Mouse (Mus musculus) ES-Bruce4 (cell line): Measurements from ENCODE around the gene Tmem14c. TPM values are rescaled to one million over a fixed set of nuclear protein-coding genes. Genes with fewer than 3 reads are reported as not detected.
"Not testable (repeated sequence)": the region's sequence is repeated elsewhere in the genome, so short reads cannot be mapped to it uniquely, and the experiment has no call there.

Source experiments
- H3K27ac ChIP-seq: 2 replicates; pipeline ENCODE4 v1.5.1; 2012; ENCODE audit warnings: low read length, inconsistent platforms; ENCODE audit not compliant: insufficient read depth
- H3K27me3 ChIP-seq: 2 replicates; pipeline ENCODE4 v1.6.1; 2012; ENCODE audit warnings: mild to moderate bottlenecking, low read length, inconsistent platforms; ENCODE audit not compliant: control insufficient read depth, poor library complexity, insufficient read depth, severe bottlenecking
- H3K36me3 ChIP-seq: 2 replicates; pipeline ENCODE4 v1.6.1; 2012; ENCODE audit warnings: inconsistent platforms, mild to moderate bottlenecking, low read length, moderate library complexity; ENCODE audit not compliant: control insufficient read depth, poor library complexity, insufficient read depth, severe bottlenecking
- H3K4me1 ChIP-seq: one replicate; pipeline ENCODE4 v1.8.1; 2011; ENCODE audit warnings: low read length; ENCODE audit not compliant: control insufficient read depth, insufficient read depth
- H3K4me3 ChIP-seq: 2 replicates; pipeline ENCODE4 v1.5.1; 2011; ENCODE audit warnings: low read depth, mild to moderate bottlenecking, low read length
- H3K9ac ChIP-seq: 2 replicates; pipeline ENCODE4 v1.6.1; 2012; ENCODE audit warnings: low read depth, mild to moderate bottlenecking, inconsistent platforms; ENCODE audit not compliant: poor library complexity, severe bottlenecking
- H3K9me3 ChIP-seq: replicated peaks from 2 replicates; pipeline ENCODE4 v1.6.1; 2012; ENCODE audit warnings: mild to moderate bottlenecking, low read length, inconsistent platforms; ENCODE audit not compliant: control insufficient read depth, poor library complexity, insufficient read depth, severe bottlenecking
- CTCF ChIP-seq: IDR thresholded peaks from one replicate; pipeline ENCODE4 v1.8.1; 2011; ENCODE audit warnings: low read depth, low read length
- EP300 ChIP-seq: IDR thresholded peaks from 2 replicates; pipeline ENCODE4 v1.6.1; 2011; ENCODE audit warnings: low read depth, low read length; ENCODE audit not compliant: insufficient read depth
- POLR2A ChIP-seq: IDR thresholded peaks from one replicate; pipeline ENCODE4 v1.8.1; 2011; ENCODE audit warnings: low read length; ENCODE audit not compliant: insufficient read depth
- polyA plus RNA-seq: library from polyadenylated mRNA; stranded (reverse); fragments of >200 nt; gene quantifications from 2 replicates; pipeline ENCODE4 v1.2.4, GENCODE M21; 2011; ENCODE audit warnings: low read depth; ENCODE audit not compliant: missing spikeins, insufficient read depth, insufficient read length

Gene Tmem14c
- polyA plus RNA-seq, 1 experiment: 112 TPM

DNA sequence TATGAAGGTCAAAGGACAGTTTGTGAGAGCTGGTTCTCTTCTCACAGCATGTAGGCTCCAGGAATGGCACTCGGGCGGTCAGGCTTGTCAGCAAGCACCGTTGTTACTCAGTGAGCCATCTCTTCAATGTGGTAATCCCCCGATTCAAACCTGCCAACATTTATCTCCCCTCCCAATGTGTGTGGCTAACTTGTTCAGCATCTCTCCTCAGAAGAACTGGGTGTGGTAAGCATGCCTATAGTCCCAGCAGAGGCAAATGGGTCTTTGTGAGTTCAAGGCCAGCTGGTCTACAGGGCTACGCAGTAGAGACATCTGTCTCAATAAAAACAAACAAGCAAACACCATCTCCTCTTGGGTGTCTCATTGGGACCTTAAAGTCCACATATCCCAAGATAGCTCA lies 43.1 kb upstream of the Tmem14c start:
- Histone ChIP-seq H3K9me3 (no peaks in the 10 kb centered on the region), H3K4me1 (no peaks in the 10 kb centered on the region), H3K4me3 (no peak overlapping the region), H3K36me3 (no peaks in the 10 kb centered on the region), H3K9ac (no peak overlapping the region), H3K27ac (no peak overlapping the region), H3K27me3 (no peaks in the 10 kb centered on the region)
- TF ChIP-seq POLR2A (no peak), EP300 (no peak), CTCF (no peak)

DNA sequence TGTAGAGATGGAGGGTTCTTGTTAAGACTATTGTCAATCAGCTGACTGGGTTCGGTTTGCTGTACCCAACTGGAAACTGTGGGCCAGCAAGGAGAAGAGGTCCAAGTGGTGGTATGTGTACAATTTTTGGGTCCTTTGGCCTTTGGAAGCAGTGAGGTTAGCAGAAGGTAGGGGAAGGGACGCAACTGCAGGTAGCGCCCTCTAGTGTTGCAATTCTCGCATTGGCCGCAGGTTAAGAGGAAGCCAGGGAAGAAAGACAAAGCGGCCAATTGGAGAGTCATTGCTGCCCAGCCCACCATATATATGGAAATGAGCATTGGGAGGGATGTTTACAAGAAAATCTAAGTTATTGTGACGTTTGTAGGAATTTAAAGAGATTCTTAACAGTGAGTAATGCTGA lies 38.5 kb upstream of the Tmem14c start:
- Histone ChIP-seq H3K36me3 (no peaks in the 10 kb centered on the region), H3K9me3 (no peaks in the 10 kb centered on the region), H3K27me3 (no peaks in the 10 kb centered on the region), H3K27ac (no peak overlapping the region), H3K4me3 (no peak overlapping the region), H3K9ac (no peak overlapping the region), H3K4me1 (no peaks in the 10 kb centered on the region)
- TF ChIP-seq CTCF (peak; percentile 98), EP300 (peak; percentile 48; the same call in 1 of the 2 replicates), POLR2A (no peak)

DNA sequence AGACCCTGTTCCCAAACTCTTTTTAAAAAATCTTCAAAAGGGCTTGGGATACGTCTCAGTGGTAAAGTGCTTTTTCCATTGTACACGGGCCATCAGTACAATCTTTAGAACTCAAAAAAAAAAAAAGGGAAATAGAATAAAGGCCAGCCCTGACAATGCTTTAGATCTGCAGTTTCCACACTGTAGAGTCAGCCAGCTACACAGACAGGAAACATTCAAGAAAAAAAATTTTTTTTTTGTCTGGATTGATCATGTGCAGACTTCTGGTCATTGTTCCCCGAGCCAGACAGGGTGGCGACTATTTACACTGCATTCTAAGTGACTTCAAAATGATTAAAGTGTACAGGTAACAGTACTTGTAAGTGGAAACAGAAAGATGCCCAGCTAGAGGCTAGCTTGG lies 37.4 kb upstream of the Tmem14c start:
- Histone ChIP-seq H3K9ac (no peak overlapping the region), H3K27me3 (no peaks in the 10 kb centered on the region), H3K4me1 (no peaks in the 10 kb centered on the region), H3K36me3 (no peaks in the 10 kb centered on the region), H3K4me3 (no peak overlapping the region), H3K27ac (no peak overlapping the region), H3K9me3 (no peaks in the 10 kb centered on the region)
- TF ChIP-seq EP300 (no peak), POLR2A (no peak), CTCF (no peak)

DNA sequence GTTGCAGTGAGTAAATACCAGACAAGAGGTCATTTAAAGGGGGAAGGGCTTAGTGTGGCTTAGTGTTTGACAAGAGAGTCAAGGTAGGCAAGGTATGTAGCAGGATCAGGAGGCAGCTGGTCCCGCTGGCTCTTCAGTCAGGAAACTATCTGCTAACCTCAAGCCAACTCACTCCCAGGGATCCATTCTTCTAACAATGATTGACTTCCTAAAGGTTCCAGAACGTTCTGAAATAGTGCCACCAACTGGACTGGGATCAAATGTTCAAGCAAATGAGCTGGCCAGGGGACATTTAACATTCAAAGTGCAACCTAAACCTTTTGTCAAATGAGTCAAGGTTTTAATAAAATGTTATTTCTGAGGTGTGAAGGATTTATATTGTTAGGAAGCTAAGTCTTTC lies 36.8 kb upstream of the Tmem14c start:
- no peaks in the 10 kb centered on the region for H3K27me3 ChIP-seq
- H3K4me3 ChIP-seq: no peak overlapping the region
- no peaks in the 10 kb centered on the region for H3K36me3 ChIP-seq
- no peak overlapping the region for H3K27ac ChIP-seq
- H3K9me3 ChIP-seq: no peaks in the 10 kb centered on the region
- no peak for TF ChIP-seq EP300
- TF ChIP-seq CTCF: no peak
- no peak for TF ChIP-seq POLR2A
- no peaks in the 10 kb centered on the region for H3K4me1 ChIP-seq
- H3K9ac ChIP-seq: no peak overlapping the region

DNA sequence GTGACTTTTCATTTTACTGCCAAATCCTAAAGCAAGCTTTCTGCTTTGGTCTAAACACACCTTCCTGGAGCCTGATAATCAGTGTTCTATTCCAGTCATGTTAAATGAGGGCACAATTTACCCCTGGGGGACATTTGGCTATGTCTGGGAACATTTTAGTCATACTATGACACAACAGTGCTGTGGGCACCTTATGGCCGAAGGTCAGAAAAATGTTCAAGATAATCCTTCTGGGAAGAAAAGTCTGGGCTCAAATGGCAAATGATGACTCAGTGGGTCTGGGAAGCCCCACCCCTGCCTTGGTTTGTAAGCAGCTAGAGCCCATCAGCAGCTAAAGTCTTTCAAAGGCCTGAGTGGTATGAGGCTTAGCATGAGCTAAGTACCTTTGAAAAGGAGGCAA lies 33.3 kb upstream of the Tmem14c start:
- no peaks in the 10 kb centered on the region for H3K36me3 ChIP-seq
- TF ChIP-seq EP300: no peak
- TF ChIP-seq POLR2A: no peak
- TF ChIP-seq CTCF: no peak
- no peak overlapping the region for H3K9ac ChIP-seq

DNA sequence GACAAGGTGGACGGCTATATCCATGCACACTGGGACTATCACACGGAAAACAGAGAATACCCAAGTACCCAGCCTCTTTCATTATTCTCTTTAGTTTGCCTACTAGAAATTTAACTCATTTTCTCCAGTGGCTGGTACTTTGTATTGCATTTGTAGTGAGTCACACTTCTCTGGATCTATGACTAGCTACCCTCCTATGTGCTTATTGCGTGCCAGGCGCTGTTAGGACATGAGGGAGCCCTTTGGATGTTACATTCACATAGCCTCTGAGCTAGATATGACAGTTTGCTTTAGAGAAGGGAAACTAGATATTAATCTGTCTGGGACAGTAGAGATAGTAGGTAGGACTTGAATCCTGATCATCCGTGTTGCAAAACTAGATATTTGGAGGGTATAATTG lies 30.0 kb upstream of the Tmem14c start:
- H3K27me3 ChIP-seq: no peaks in the 10 kb centered on the region
- no peak overlapping the region for H3K27ac ChIP-seq
- no peaks in the 10 kb centered on the region for H3K4me1 ChIP-seq
- no peaks in the 10 kb centered on the region for H3K9me3 ChIP-seq
- H3K36me3 ChIP-seq: no peaks in the 10 kb centered on the region
- TF ChIP-seq CTCF (no peak), POLR2A (no peak), EP300 (no peak)
- no peak overlapping the region for H3K9ac ChIP-seq
- no peak overlapping the region for H3K4me3 ChIP-seq

More for the DNA sequence above, 33.3 kb upstream of the Tmem14c start:
- Histone ChIP-seq H3K9me3 (no peaks in the 10 kb centered on the region), H3K4me3 (no peak overlapping the region), H3K27ac (no peak overlapping the region), H3K27me3 (no peaks in the 10 kb centered on the region), H3K4me1 (no peaks in the 10 kb centered on the region)

DNA sequence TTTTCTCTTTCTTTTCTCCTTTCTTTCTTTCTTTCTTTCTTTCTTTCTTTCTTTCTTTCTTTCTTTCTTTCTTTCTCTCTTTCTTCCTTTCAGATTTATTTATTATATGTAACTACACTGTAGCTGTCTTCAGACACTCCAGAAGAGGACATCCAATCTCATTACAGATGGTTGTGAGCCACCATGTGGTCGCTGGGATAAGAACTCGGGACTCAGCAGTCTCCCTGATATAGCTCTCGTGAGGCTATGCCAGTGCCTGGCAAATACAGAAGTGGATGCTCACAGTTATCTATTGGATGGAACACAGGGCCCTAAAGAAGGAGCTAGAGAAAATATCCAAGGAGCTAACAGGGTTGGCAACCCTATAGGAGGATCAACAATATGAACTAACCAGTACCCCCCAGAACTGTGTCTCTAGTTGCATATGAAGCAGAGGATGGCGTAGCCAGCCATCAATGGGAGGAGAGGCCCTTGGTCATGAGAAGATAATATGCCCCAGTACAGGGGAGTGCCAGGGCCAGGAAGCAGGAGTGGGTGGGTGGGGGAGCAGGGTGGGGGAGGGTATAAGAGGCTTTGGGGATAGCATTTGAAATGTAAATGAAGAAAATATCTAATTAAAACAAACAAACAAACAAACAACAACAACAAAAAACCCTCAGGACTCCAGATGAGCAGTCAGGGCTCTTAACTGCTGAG lies 28.3 kb upstream of the Tmem14c start:
- not testable (repeated sequence) for H3K36me3 ChIP-seq, H3K4me3 ChIP-seq, H3K27me3 ChIP-seq, H3K9ac ChIP-seq, H3K27ac ChIP-seq, H3K4me1 ChIP-seq, H3K9me3 ChIP-seq
